Mouse (Mus musculus) hindlimb bud, embryonic 11.5 days (tissue): ENCODE measurements at regions not wholly inside any gene's neighbourhood (a gene's known extent, or its start where the extent isn't known, plus 50 kb on each side); places are given as distances from the start of the nearest gene placed in this dataset.
A peak's percentile ranks its signal among the peaks of the same experiment; 100 is the strongest.

Experiments used
- DNase-seq: peaks from one replicate; pipeline ENCODE4 v3.0.0-alpha.2; 2012; ENCODE audit warnings: low read depth, low spot score; ENCODE audit errors: extremely low spot score

- no peak for DNase-seq
Measured at GRCm38 (mm10) chr15:59845158-59845739, 171.2 kb downstream of the 4933412E24Rik start.

DNA sequence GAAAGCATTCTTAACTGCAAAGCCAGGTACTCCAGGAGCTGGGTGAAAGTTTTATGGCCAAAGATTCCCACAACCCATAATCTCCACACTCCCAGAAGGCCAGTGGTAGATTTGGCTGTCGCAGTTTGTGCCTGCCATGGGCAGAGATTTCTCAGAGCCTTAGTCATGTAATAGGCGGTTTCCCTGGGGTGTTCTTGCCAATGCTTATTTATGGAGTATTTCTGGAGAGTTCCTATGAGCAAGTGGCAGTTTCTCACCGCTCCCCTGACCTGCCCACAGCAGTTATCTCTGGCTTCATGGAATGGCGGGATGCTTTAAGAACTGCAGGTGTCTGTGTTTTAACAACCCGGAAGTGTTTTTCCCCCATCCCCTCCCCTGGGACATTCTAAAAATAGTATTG lies 179.8 kb downstream of the 4933412E24Rik start:
- DNase-seq, result no peak

- DNase-seq, result no peak
Measured at GRCm38 (mm10) chr15:59833232-59833631, 183.2 kb downstream of the 4933412E24Rik start.

GRCm38 (mm10) chr15:59831481-59831880 lies 184.9 kb downstream of the 4933412E24Rik start:
- no peak for DNase-seq

GRCm38 (mm10) chr15:59830553-59831462 lies 185.6 kb downstream of the 4933412E24Rik start:
- no peak for DNase-seq

DNA sequence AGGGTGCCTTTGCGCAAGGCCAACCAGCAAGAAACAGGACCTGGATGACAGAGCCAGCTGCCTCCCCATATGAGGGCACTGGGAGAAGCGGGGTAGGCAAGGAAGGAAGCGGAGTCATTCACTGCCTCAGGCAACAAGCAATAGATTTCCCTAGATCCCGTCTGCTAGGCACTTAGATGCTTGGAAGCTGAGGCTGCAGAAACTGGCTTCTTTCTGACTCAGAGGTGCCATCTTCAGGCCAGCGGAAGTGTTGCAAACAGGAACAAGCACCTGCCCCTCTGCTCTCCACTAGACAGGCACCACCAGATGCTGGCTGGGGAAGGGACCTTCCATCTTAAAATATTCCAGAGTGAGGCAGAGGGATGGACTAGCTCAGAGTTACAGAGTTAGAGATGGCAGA lies 188.0 kb downstream of the 4933412E24Rik start:
- peak; percentile 63 for DNase-seq

DNA sequence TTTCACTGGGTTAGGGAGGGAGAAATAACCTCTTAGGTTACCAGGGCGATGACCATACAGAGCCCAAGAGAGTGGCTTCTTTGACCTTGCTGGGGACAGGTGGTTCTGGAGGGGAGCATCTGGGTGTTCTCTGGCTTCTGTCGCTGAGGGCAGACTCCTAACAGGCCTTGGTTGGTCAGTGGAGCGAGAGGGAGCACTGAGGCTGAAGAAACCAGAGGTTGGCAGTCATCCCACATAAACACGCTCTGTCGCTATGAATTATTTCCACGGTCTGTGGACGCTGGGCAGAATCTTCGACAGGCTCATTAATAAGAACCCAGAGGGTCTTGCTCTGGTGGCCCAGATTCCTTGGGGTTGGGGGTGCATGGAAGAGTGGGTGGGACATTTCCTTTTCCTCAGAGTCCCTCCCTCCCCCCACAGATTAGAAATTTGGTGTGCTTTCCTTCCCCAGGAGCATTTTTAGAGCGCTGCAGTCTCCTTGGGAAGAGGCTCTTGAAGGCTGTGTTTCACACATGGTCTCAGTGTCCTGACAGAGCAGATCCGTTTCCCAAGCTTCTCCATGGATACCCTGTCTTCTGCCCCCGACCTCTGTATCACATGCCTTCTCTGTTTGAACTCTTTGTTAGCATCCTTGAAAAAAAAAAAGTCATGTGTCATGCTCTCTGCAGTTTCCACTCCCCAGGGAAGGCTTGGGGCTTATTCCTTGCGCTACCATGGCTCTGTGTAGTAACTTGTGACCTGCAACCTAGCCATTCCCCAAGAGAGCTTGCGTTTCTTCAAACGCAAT lies 190.1 kb downstream of the 4933412E24Rik start:
- DNase-seq, result no peak

- no peak for DNase-seq
Measured at GRCm38 (mm10) chr15:59823921-59824320, 192.5 kb downstream of the 4933412E24Rik start.

DNA sequence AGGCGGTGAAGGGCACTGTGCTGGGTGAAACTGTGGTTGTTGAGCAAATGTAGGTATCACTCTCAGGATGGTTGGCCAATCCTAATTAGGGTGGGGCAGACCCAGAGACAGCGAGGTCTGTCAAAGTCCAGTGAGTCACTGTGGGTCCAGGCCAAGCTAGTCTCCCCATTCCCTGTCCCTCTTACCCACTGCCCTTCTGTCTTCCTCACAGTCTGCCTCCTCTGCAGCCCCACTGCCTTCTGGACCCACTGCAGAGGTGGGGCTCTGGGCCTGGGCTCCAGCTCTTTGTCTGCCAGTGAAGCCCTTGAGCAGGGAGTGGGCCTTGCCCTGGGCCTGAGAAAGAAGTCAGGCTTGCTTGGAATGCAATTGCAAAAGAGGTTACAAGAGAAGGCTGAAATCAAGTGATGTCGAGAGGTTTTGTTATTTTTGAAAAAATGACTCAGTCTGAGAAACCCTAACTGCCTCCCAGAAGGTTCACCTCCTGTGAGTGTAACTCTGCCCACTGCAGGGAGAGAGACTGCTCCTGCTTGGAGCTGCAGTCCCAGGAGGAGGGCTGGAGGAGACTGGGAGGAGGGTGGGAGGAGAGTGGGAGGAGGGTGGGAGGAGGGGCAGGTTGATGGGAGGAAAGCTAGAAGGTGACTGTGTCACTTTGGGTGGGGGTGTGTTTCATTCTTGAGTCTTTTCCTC lies 193.3 kb downstream of the 4933412E24Rik start:
- DNase-seq, result no peak

- no peak for DNase-seq
Measured at GRCm38 (mm10) chr15:59820317-59820716, 196.1 kb downstream of the 4933412E24Rik start.

DNA sequence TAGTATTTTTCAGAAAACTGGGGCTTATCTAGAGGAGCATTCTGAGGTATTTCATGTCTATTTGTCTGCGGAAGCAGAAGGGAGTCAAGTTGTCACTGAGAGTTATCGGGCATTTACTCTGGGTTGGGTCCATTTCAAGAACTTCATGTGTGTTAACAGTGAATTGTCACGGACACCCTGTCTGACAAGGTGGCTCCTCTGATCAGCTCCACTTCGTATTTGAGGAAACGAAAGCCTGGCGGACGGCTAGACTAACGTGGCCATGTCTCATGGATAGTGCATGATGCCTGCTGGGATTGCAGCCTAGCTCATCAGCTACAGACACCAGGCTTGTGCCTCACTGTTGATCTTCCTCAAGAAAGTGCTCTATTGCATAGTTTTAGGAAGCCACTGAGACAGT lies 200.4 kb downstream of the 4933412E24Rik start:
- DNase-seq, result no peak

GRCm38 (mm10) chr15:59811566-59811965 lies 204.8 kb downstream of the 4933412E24Rik start:
- no peak for DNase-seq

DNA sequence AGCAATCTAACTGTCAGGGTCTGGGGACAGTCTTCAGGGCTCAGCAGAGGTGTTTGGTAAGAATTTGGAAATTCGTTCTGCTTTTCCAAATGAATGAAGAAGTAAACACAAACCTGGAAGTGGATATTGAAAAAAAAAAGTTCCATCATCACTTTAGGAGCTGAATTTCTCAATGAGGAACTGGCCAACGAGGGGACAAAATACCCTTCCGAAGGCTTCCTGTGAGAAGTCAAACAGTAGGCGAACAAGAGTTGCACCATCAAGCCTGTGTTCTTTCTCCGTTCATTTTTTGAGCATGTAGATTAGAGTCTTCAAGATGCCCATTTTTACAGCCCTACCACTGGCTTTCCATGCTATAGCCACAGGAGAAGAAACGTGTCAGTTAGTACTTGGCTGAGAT lies 207.1 kb downstream of the 4933412E24Rik start:
- no peak for DNase-seq

DNA sequence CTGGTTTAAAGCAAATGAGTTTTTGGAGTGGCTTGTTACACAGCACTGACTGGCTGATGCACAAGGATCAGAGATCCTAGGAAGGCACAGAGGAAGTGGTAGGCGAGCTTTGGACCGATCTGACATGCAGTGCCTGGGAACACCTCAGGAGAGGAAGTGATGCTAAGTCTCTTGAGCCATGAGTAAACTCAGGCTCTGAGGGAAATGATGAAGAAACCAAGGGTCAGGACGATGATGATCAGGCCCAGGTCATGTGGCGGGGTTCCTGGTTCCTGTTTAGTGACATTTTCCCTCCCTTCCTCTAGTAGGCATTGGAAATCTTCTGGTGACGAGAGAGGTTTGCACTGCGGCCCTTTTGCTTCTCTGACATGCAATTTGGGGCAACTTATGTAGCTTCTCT lies 208.7 kb downstream of the 4933412E24Rik start:
- DNase-seq, result no peak

GRCm38 (mm10) chr15:59805771-59806170 lies 210.6 kb downstream of the 4933412E24Rik start:
- no peak for DNase-seq

- DNase-seq, result no peak
Measured at GRCm38 (mm10) chr15:59804821-59805220, 211.6 kb downstream of the 4933412E24Rik start.

GRCm38 (mm10) chr15:59804394-59804793 lies 212.0 kb downstream of the 4933412E24Rik start:
- DNase-seq, result no peak

DNA sequence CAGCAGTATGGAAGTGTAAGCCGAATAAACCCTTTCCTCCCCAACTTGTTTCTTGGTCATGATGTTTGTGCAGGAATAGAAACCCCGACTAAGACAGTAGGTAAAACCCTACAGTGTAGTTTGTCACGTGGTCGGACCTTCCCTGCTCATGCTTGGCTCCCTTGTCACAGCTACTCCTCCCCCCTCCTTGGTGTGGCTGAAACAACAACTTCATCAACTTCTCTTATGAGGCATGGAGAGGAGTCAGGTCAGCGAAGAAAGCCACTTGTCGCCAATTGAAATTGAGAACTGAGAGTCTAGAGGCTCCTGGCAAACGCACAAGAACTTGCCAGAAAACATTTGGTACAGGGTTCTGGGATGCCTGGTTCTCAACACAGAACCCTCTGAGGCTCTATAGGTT lies 214.1 kb downstream of the 4933412E24Rik start:
- DNase-seq, result no peak

- DNase-seq, result no peak
Measured at GRCm38 (mm10) chr15:59799124-59799815, 217.1 kb downstream of the 4933412E24Rik start.

GRCm38 (mm10) chr15:59798486-59798885 lies 217.9 kb downstream of the 4933412E24Rik start:
- no peak for DNase-seq
